ENCODE assay signal across 14 mouse cellular contexts in the genomic region with DNA sequence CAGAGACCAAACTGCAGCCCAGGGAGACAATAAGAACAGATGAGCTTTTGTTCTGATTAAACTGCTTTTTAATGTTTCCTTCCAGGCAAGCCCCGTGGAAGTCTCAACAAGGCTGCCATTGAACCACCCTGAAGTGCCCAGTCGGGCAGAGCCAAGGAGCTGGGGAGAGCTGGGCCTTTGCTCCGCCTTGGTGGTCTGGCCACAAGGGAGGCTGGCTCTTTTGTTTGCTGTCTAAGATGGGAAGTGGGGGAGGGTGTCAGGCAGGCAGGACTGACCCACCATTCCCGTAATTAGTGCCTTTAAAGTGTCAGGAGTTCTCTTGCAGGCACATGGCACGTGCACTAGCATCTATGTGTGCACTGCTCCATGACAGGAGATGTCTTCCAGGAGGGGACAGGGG. TPM values are rescaled to one million over a fixed set of nuclear protein-coding genes. Genes with fewer than 3 reads are reported as not detected.
DNase-seq lines count a peak whose midpoint lies in the region; ATAC-seq and TF ChIP-seq lines count a peak whose summit lies in the region.
"Had no signal": no experiment of that assay in that cellular context is flagged by ENCODE, and none has a peak within 500 bp of the region (broad histone marks: within the 10 kb centered on the region; RNA-seq: fewer than 3 reads in every experiment).

No protein-coding gene starts in this region.

- peaks cover 15% of the 10 kb centered on the region for H3K9me3 ChIP-seq in heart, embryonic 16.5 days (replicated peaks; ENCODE audit: control insufficient read depth, low read length)
- H3K9me3 ChIP-seq in neural tube, embryonic 11.5 days (ENCODE audit: control insufficient read depth, low read length), result peaks cover 10% of the 10 kb centered on the region
- H3K9me3 ChIP-seq in limb, embryonic 12.5 days, result peaks cover 28% of the 10 kb centered on the region

- intact Hi-C loops in heart, adult 2 months (cut with DNase I), result no loop called here

- WGBS in heart, embryonic 16.5 days, result 38% methylated on average over 5 of the region's 5 CpGs
- WGBS in heart, adult 2 months, result 50% methylated on average over 5 of the region's 5 CpGs
- WGBS in neural tube, embryonic 11.5 days, result 6% methylated on average over 5 of the region's 5 CpGs
- 15% methylated on average over 5 of the region's 5 CpGs for WGBS in limb, embryonic 12.5 days

- no peaks in the 10 kb centered on the region for H3K4me1 ChIP-seq in heart, embryonic 16.5 days (ENCODE audit: control insufficient read depth, insufficient read depth, low read length)
- no peaks in the 10 kb centered on the region for H3K4me1 ChIP-seq in heart, adult 2 months (ENCODE audit: control insufficient read depth, insufficient read depth, low read length)
- peaks cover 7% of the 10 kb centered on the region; the same call in 1 of the 2 replicates for H3K4me1 ChIP-seq in neural tube, embryonic 11.5 days (ENCODE audit: control insufficient read depth, insufficient read depth, low read length)
- H3K4me1 ChIP-seq in limb, embryonic 12.5 days (replicated peaks), result peaks cover 14% of the 10 kb centered on the region

- no peak for TF ChIP-seq CTCF in heart, adult 2 months (IDR thresholded peaks at IDR 0.05)

- no peak for DNase-seq in heart, adult 2 months
- DNase-seq in neural tube, embryonic 11.5 days (ENCODE audit: low spot score), result peak; percentile 53
- DNase-seq in neural tube, embryonic 10.5 days (ENCODE audit: extremely low spot score, low spot score), result no peak
- DNase-seq in retina, postnatal 1 day, result peak; percentile 76
- DNase-seq in ovary, adult 18-20 months (ENCODE audit: low spot score), result no peak
- DNase-seq in adrenal gland, postnatal 10 days, result no peak
- DNase-seq: adrenal gland, adult 2 months; cerebellum, adult 11 months; gastrocnemius, postnatal 10 days; heart, postnatal 36 days had no signal

- no peak overlapping the region for H3K27ac ChIP-seq in heart, embryonic 16.5 days (ENCODE audit: low read length)
- H3K27ac ChIP-seq in heart, adult 2 months, result no peak overlapping the region
- H3K27ac ChIP-seq in neural tube, embryonic 11.5 days (ENCODE audit: low read depth, low read length), result 0 out of 2 replicates have a peak overlapping the region, but pooled peaks have one; percentile 54
- H3K27ac ChIP-seq in limb, embryonic 12.5 days, result peak overlapping the region; percentile 64
- H3K27ac ChIP-seq: liver, embryonic 14.5 days had no signal

- TF ChIP-seq EP300 in heart, adult 2 months (IDR thresholded peaks at IDR 0.05; ENCODE audit: insufficient read depth, low read depth, low read length), result no peak

- no peaks in the 10 kb centered on the region for H3K79me2 ChIP-seq in heart, adult 2 months (replicated peaks; ENCODE audit: control insufficient read depth, insufficient read depth, low read length)

- H3K4me2 ChIP-seq in heart, embryonic 16.5 days (ENCODE audit: low read depth, low read length), result no peak overlapping the region
- H3K4me2 ChIP-seq in neural tube, embryonic 11.5 days (ENCODE audit: low read depth), result no peak overlapping the region
- H3K4me2 ChIP-seq in limb, embryonic 12.5 days, result no peak overlapping the region

- peak overlapping the region; percentile 18; the same call in 1 of the 2 replicates for H3K9ac ChIP-seq in heart, embryonic 16.5 days (ENCODE audit: low read length)
- H3K9ac ChIP-seq in heart, adult 2 months (ENCODE audit: low read depth, low read length), result no peak overlapping the region
- peak overlapping the region; percentile 18; the same call in 1 of the 2 replicates for H3K9ac ChIP-seq in neural tube, embryonic 11.5 days (ENCODE audit: low read length)
- no peak overlapping the region for H3K9ac ChIP-seq in limb, embryonic 12.5 days (replicated peaks)
- H3K9ac ChIP-seq: liver, embryonic 14.5 days had no signal

- no peak for ATAC-seq in heart, embryonic 16.5 days (replicated peaks; ENCODE audit: extremely low read depth, insufficient read depth, low FRiP score)
- peak; percentile 65 for ATAC-seq in neural tube, embryonic 11.5 days (ENCODE audit: insufficient read depth, low FRiP score, low TSS enrichment)
- ATAC-seq in limb, embryonic 12.5 days (ENCODE audit: insufficient number of reproducible peaks, insufficient read depth, low FRiP score, low TSS enrichment, low read depth), result no peak

- H3K36me3 ChIP-seq in heart, embryonic 16.5 days (ENCODE audit: control insufficient read depth, insufficient read depth), result no peaks in the 10 kb centered on the region
- H3K36me3 ChIP-seq in heart, adult 2 months (ENCODE audit: control insufficient read depth, insufficient read depth, low read length), result no peaks in the 10 kb centered on the region
- no peaks in the 10 kb centered on the region for H3K36me3 ChIP-seq in neural tube, embryonic 11.5 days (ENCODE audit: control insufficient read depth, insufficient read depth, low read length)
- H3K36me3 ChIP-seq in limb, embryonic 12.5 days, result no peaks in the 10 kb centered on the region

- no peak for TF ChIP-seq POLR2A in heart, adult 2 months (IDR thresholded peaks at IDR 0.05; ENCODE audit: insufficient read depth, low read depth, low read length)

- H3K27me3 ChIP-seq in heart, embryonic 16.5 days (ENCODE audit: control insufficient read depth, insufficient read depth, low read length), result no peaks in the 10 kb centered on the region
- no peaks in the 10 kb centered on the region for H3K27me3 ChIP-seq in heart, adult 2 months (ENCODE audit: control insufficient read depth, insufficient read depth, low read length)
- no peaks in the 10 kb centered on the region for H3K27me3 ChIP-seq in neural tube, embryonic 11.5 days (ENCODE audit: control insufficient read depth, insufficient read depth, low read length)
- no peaks in the 10 kb centered on the region for H3K27me3 ChIP-seq in limb, embryonic 12.5 days

- H3K4me3 ChIP-seq in heart, embryonic 16.5 days (ENCODE audit: low read length), result no peak overlapping the region
- no peak overlapping the region for H3K4me3 ChIP-seq in heart, adult 2 months
- no peak overlapping the region for H3K4me3 ChIP-seq in neural tube, embryonic 11.5 days (ENCODE audit: low read depth, low read length)
- H3K4me3 ChIP-seq in limb, embryonic 12.5 days (replicated peaks), result no peak overlapping the region

RNA-seq across cellular contexts. Expression of a gene that starts 18.5 kb away (rescaled TPM):
- 32.8 and 33.3 TPM in 2 replicates for polyA plus RNA-seq in heart, embryonic 16.5 days (2015; fragmentation: Nextera tagmentation; extraction: Ambion mirVana)
- under 1 TPM; 0.86 to 0.94 TPM for total RNA-seq in heart, adult 2 months (2021)
- 1.4 and 2.1 TPM in 2 replicates for polyA plus RNA-seq in heart, adult 2 months (2012; rRNA removed)
- 17.0 and 20.5 TPM in 2 replicates for polyA plus RNA-seq in neural tube, embryonic 11.5 days (2014; fragmentation: Nextera tagmentation; extraction: Ambion mirVana)
- 31.4 and 31.9 TPM in 2 replicates for polyA plus RNA-seq in limb, embryonic 12.5 days (2016; fragmentation: Nextera tagmentation; extraction: Ambion mirVana)
- 10 to 100 TPM in 1 of 2 experiments, 1 to 10 TPM in 1; 7.9 to 10.1 TPM for total RNA-seq in adrenal gland, postnatal 10 days (2021)

RNA-seq across cellular contexts. Expression of a gene that starts 18.9 kb away (rescaled TPM):
- 0.69 and 1.6 TPM in 2 replicates for polyA plus RNA-seq in heart, embryonic 16.5 days (2015; fragmentation: Nextera tagmentation; extraction: Ambion mirVana)
- not detected for total RNA-seq in heart, adult 2 months (2021)
- 0.14 TPM in 1 of 2 replicates, not detected in the other for polyA plus RNA-seq in heart, adult 2 months (2012; rRNA removed)
- 0.42 and 1.1 TPM in 2 replicates for polyA plus RNA-seq in neural tube, embryonic 11.5 days (2014; fragmentation: Nextera tagmentation; extraction: Ambion mirVana)
- polyA plus RNA-seq in limb, embryonic 12.5 days (2016; fragmentation: Nextera tagmentation; extraction: Ambion mirVana), result 1.6 TPM in 2 replicates
- not detected for total RNA-seq in adrenal gland, postnatal 10 days (2021)
- total RNA-seq: adrenal gland, adult 2 months; gastrocnemius, postnatal 10 days; heart, postnatal 36 days had no signal
- polyA plus RNA-seq: adrenal gland, adult 2 months; C2C12 had no signal

RNA-seq across cellular contexts. Expression of a gene that starts 41.3 kb away (rescaled TPM):
- 95.8 and 103 TPM in 2 replicates for polyA plus RNA-seq in heart, embryonic 16.5 days (2015; fragmentation: Nextera tagmentation; extraction: Ambion mirVana)
- 10 to 100 TPM; 22.8 to 23.0 TPM for total RNA-seq in heart, adult 2 months (2021)
- 27.8 and 44.8 TPM in 2 replicates for polyA plus RNA-seq in heart, adult 2 months (2012; rRNA removed)
- polyA plus RNA-seq in neural tube, embryonic 11.5 days (2014; fragmentation: Nextera tagmentation; extraction: Ambion mirVana), result 137 and 140 TPM in 2 replicates
- polyA plus RNA-seq in limb, embryonic 12.5 days (2016; fragmentation: Nextera tagmentation; extraction: Ambion mirVana), result 157 TPM in 2 replicates
- total RNA-seq in adrenal gland, postnatal 10 days (2021), result 10 to 100 TPM; 51.6 to 54.8 TPM

Comparison
In these comparisons a context has a peak if more than half of its experiments do, and no peak if none do; other contexts are left out.
1. H3K9ac ChIP-seq: peak in heart, embryonic 16.5 days (single experiment) and neural tube, embryonic 11.5 days (single experiment); none in heart, adult 2 months (single experiment) and limb, embryonic 12.5 days (single experiment).
2. DNase-seq: peak in neural tube, embryonic 11.5 days (single experiment) and retina, postnatal 1 day (single experiment); none in heart, adult 2 months (0 of 2), neural tube, embryonic 10.5 days (single experiment), ovary, adult 18-20 months (single experiment) and adrenal gland, postnatal 10 days (single experiment).
3. H3K27ac ChIP-seq: peak in neural tube, embryonic 11.5 days (single experiment) and limb, embryonic 12.5 days (single experiment); none in heart, embryonic 16.5 days (single experiment) and heart, adult 2 months (single experiment).